Mouse (Mus musculus) heart, embryonic 11.5 days (tissue): Measurements from ENCODE around the gene Khdc1b. TPM values are rescaled to one million over a fixed set of nuclear protein-coding genes. Genes with fewer than 3 reads are reported as not detected.

Experiments
- ATAC-seq: fragments of 200-750 bp; cut with Nextera tagmentation; replicated peaks from 2 replicates; pipeline ENCODE4 v1.8.0; 2017; ENCODE audit warnings: moderate library complexity; ENCODE audit not compliant: insufficient number of reproducible peaks, low FRiP score, low TSS enrichment
- H3K27ac ChIP-seq: fragments of 300-500 bp; sonication (generic); 2 replicates; pipeline ENCODE4 v1.5.1; 2014; ENCODE audit warnings: mild to moderate bottlenecking, low read depth, low read length
- H3K27me3 ChIP-seq: fragments of 300-500 bp; sonication (generic); 2 replicates; pipeline ENCODE4 v1.6.1; 2014; ENCODE audit warnings: mild to moderate bottlenecking, low read length, mixed read lengths; ENCODE audit not compliant: control insufficient read depth, insufficient read depth
- H3K36me3 ChIP-seq: fragments of 300-500 bp; sonication (generic); 2 replicates; pipeline ENCODE4 v1.6.1; 2014; ENCODE audit warnings: mild to moderate bottlenecking, low read length, moderate library complexity, mixed read lengths; ENCODE audit not compliant: control insufficient read depth, insufficient read depth
- H3K4me1 ChIP-seq: fragments of 300-500 bp; sonication (generic); 2 replicates; pipeline ENCODE4 v1.6.1; 2014; ENCODE audit warnings: low read length; ENCODE audit not compliant: control insufficient read depth, insufficient read depth
- H3K4me2 ChIP-seq: fragments of 300-500 bp; sonication (generic); 2 replicates; pipeline ENCODE4 v1.6.1; 2014; ENCODE audit warnings: mild to moderate bottlenecking, moderate library complexity
- H3K4me3 ChIP-seq: fragments of 300-500 bp; sonication (generic); 2 replicates; pipeline ENCODE4 v1.5.1; 2014; ENCODE audit warnings: low read depth, low read length
- H3K9ac ChIP-seq: fragments of 300-500 bp; sonication (generic); 2 replicates; pipeline ENCODE4 v1.6.1; 2014; ENCODE audit warnings: mild to moderate bottlenecking, low read depth, low read length, moderate library complexity
- H3K9me3 ChIP-seq: fragments of 300-500 bp; sonication (generic); replicated peaks from 2 replicates; pipeline ENCODE4 v1.6.1; 2016; ENCODE audit warnings: low read length; ENCODE audit not compliant: control insufficient read depth
- WGBS: fragments of 180-500 bp; shearing (Covaris S2); extraction: QIAGEN DNeasy Blood & Tissue Kit; methylation state at CpG from one replicate; pipeline ENCODE4 v1.1.7; 2014; ENCODE audit not compliant: insufficient replicate concordance; 5-methylcytosine and 5-hydroxymethylcytosine counted together
- polyA plus RNA-seq: library from polyadenylated mRNA; unstranded; fragments of >200 nt; fragmentation: Nextera tagmentation; extraction: Ambion mirVana; gene quantifications from 2 replicates; pipeline ENCODE4 v1.2.1, GENCODE M21; 2014

The Khdc1b gene
- polyA plus RNA-seq, 1 experiment from 2014 or later = not detected

DNA sequence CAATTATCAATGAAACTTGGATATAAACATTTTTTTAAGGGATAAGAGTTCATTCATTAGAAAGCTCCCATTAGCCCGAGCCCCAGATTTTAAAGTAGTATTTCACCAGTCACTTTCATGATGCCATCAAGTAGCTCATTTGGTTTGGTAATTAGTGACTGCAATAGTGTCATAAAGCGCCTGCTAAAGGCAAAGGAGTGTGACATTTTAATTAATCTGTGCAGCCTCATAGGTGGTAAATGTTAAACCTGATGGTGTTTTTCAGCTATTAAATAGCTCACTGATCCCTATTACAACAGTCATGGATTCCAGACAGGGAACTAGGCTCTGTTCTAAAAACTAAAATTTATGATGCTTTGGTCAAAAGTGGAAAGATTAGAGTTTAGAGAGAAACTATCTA lies 23.9 kb downstream of the Khdc1b start:
- WGBS = 74% methylated on average over 2 of the region's 2 CpGs
- H3K4me1 ChIP-seq = no peaks in the 10 kb centered on the region
- H3K9me3 ChIP-seq = no peaks in the 10 kb centered on the region
- ATAC-seq = no peak
- H3K9ac ChIP-seq = no peak overlapping the region
- H3K4me3 ChIP-seq = no peak overlapping the region
- H3K4me2 ChIP-seq = no peak overlapping the region
- H3K36me3 ChIP-seq = no peaks in the 10 kb centered on the region
- H3K27ac ChIP-seq = no peak overlapping the region
- H3K27me3 ChIP-seq = no peaks in the 10 kb centered on the region

DNA sequence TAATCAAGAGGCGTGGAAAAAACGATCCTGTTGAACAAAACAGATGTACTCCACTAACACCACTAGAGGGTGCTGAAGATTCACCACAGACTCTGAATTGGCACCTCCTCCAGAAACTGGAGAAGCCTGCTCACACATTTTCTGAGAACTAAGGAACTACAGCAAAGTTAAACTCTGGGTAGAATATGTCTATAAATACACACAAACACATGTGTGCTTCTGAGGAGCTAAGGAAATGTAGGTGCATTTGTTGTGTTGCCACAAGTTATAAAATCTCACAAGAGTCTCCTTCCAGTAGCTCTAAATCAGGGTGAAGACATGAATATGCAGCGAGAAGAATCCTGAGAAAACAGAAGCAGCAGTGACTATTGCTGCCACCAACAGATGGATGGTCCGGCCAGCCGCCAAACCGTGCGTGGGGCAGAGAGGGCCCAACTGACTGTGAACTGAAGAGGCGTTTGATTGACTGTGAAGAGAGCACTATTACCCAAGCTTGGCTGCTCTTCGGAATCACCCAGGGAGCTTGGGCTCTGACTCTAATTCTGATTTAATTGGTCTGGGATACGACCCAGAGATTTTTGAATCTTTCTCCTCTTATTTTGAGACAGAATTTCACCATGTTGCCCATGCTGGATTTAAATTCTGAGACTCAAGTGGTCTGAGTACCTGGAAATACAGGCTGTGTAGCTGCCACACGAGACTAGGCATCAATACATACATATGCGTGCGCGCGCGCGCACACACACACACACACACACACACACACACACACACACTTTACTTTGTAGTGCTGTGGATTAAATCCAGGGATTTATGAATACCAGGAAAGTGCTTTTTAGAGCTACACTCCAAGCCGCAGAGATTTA lies 28.2 kb downstream of the Khdc1b start:
- Histone ChIP-seq H3K9ac (no peak overlapping the region), H3K4me2 (no peak overlapping the region), H3K27ac (no peak overlapping the region), H3K4me1 (no peaks in the 10 kb centered on the region), H3K9me3 (no peaks in the 10 kb centered on the region), H3K36me3 (no peaks in the 10 kb centered on the region), H3K27me3 (no peaks in the 10 kb centered on the region), H3K4me3 (no peak overlapping the region)
- 60% methylated on average over 18 of the region's 18 CpGs for WGBS
- ATAC-seq = no peak

DNA sequence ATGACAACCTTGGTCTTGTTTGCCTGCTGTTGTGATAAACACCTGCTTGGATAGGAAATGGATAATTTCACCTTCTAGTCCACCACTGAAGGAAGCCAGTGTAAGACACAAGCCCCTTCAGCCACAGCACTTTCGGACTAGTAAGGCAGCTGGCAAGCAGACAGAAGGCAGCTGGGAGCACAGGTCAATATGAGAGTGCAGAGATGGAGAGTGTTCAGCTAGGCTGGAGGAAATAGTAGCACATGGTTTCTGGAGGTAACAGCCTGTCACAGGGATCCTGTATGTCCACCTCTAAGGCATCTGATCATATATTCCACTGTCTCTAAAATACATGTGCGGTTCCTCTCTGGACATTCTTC lies 28.8 kb downstream of the Khdc1b start:
- WGBS = 76% methylated on average over 2 of the region's 2 CpGs
- H3K4me1 ChIP-seq = no peaks in the 10 kb centered on the region
- H3K4me2 ChIP-seq = no peak overlapping the region
- no peaks in the 10 kb centered on the region for H3K36me3 ChIP-seq
- no peak for ATAC-seq
- H3K27me3 ChIP-seq = no peaks in the 10 kb centered on the region
- H3K9me3 ChIP-seq = no peaks in the 10 kb centered on the region
- H3K4me3 ChIP-seq = no peak overlapping the region
- no peak overlapping the region for H3K9ac ChIP-seq
- H3K27ac ChIP-seq = no peak overlapping the region

DNA sequence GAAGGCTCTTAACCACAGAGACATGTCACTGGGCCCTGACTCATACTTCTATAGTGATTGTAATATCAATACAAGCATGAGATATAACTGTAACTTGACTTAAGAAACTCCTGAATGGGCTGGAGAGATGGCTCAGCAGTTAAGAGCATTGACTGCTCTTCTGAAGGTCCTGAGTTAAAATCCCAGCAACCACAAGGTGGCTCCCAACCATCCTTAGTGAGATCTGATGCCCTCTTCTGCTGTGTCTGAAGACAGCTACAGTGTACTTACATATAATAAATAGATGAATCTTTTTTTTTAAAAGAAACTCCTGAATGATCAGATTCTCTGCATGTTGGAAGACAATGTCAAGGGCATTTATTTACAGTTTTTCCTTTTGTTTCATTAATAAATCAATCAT lies 36.0 kb downstream of the Khdc1b start:
- Histone ChIP-seq H3K36me3 (no peaks in the 10 kb centered on the region), H3K9ac (no peak overlapping the region), H3K4me3 (no peak overlapping the region), H3K4me2 (no peak overlapping the region), H3K9me3 (no peaks in the 10 kb centered on the region), H3K27me3 (no peaks in the 10 kb centered on the region), H3K27ac (no peak overlapping the region), H3K4me1 (no peaks in the 10 kb centered on the region)
- no peak for ATAC-seq

DNA sequence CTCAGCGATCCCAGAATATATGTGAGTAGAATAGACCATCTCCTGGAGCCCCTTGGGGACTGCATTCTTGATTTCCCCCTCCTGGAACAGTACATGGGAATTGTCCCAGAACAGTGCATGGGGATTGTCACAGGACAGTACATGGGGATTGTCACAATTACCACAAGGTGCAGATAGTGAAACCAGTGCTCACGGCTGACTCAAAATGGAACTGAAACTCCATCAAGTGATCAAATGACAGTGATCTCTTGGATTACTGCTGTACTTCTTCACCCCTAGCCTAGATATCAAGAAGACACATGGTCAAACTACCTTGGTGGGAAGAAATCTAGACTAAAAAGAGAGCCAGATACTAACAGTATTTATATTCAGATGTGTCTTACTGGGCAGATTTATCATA lies 42.3 kb downstream of the Khdc1b start:
- Histone ChIP-seq H3K9ac (no peak overlapping the region), H3K4me2 (no peak overlapping the region), H3K9me3 (no peaks in the 10 kb centered on the region), H3K4me3 (no peak overlapping the region), H3K36me3 (no peaks in the 10 kb centered on the region), H3K4me1 (no peaks in the 10 kb centered on the region), H3K27ac (no peak overlapping the region), H3K27me3 (no peaks in the 10 kb centered on the region)
- ATAC-seq = no peak
- WGBS = 80% methylated on average over 2 of the region's 2 CpGs

DNA sequence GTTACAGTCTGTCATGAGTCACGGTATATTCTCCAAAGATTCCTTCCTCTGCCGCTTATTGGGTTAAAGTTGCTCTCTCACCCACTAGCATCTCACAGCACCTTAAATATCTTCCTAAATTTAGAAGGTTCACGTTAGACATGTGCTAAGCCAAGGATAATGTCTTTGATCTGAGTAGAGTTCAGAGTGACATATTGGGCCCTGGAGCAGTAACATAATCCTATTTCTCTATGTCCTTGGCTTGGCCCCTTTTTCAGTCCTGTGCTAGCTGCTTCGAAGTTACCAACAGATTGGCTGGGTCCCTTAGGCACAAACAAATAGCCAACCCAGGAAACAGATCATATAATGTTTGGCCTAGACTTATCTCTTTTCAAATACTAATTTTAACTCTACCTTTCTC lies 44.7 kb downstream of the Khdc1b start:
- Histone ChIP-seq H3K4me2 (no peak overlapping the region), H3K4me1 (no peaks in the 10 kb centered on the region), H3K36me3 (no peaks in the 10 kb centered on the region), H3K9ac (no peak overlapping the region), H3K27me3 (no peaks in the 10 kb centered on the region), H3K9me3 (no peaks in the 10 kb centered on the region), H3K4me3 (no peak overlapping the region), H3K27ac (no peak overlapping the region)
- 74% methylated on average over 4 of the region's 4 CpGs for WGBS
- ATAC-seq = no peak

DNA sequence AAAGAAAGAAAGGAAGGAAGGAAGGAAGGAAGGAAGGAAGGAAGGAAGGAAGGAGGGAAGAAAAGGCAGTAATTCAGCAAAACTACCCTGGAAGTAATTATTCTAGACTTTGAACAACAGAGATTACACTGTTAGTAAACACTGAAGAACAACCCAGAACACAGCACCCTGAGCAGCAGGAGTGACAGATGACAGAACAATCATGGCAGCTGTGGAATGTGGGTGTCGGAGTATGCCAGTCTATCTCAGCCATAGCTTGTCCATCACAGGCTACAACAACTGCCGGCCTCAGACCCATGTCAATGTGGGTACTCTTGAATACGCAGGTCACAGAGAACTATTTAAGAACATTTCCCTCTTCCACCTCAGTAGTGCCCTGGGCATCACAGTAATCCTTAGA lies 48.3 kb downstream of the Khdc1b start:
- H3K9me3 ChIP-seq = no peaks in the 10 kb centered on the region
- H3K27me3 ChIP-seq = no peaks in the 10 kb centered on the region
- WGBS = 80% methylated on average over 3 of the region's 3 CpGs
- H3K4me3 ChIP-seq = no peak overlapping the region
- ATAC-seq = no peak
- H3K27ac ChIP-seq = no peak overlapping the region
- H3K4me2 ChIP-seq = no peak overlapping the region
- no peaks in the 10 kb centered on the region for H3K4me1 ChIP-seq
- no peaks in the 10 kb centered on the region for H3K36me3 ChIP-seq
- H3K9ac ChIP-seq = no peak overlapping the region

DNA sequence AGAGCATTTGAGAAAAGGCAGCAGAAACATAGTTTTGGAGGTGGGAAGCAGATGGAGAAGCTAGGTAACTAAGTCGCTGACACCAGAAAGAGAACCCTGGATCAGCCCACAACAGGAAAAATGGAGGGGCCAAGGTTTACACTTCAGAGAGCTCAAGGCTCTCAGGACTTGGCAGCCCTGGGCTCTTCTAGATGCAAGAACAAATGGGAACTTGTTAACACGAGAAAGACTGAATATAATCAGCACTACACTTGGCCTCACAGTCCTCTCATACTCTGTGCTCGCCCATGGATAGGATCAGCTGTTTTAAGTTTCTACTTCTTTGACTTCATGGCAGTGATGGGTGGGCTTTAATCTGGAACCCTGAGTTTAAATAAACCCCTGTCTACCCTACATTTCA lies 51.5 kb downstream of the Khdc1b start:
- Histone ChIP-seq H3K27me3 (no peaks in the 10 kb centered on the region), H3K4me3 (no peak overlapping the region), H3K9ac (no peak overlapping the region), H3K9me3 (no peaks in the 10 kb centered on the region), H3K4me1 (no peaks in the 10 kb centered on the region), H3K36me3 (no peaks in the 10 kb centered on the region), H3K4me2 (no peak overlapping the region), H3K27ac (no peak overlapping the region)
- no peak for ATAC-seq
- 54% methylated on average over 3 of the region's 3 CpGs for WGBS
